Mouse (Mus musculus): ENCODE measurements around the gene Gipr.

The Gipr gene

GRCm38 (mm10) chr7:19149626-19150025 lies 16.3 kb downstream of the Gipr start, which contains the start of gene Snrpd2:
Gene Snrpd2 (plus strand): TSS chr7:19149722.
- peak within 1 kb of the TSS; percentile 99 for H3K4me3 ChIP-seq (replicated peaks; ENCODE audit: low read length)
- no peaks in the 10 kb centered on the region for H3K27me3 ChIP-seq (ENCODE audit: insufficient read depth, low read length)
- TF ChIP-seq CTCF (conservative IDR thresholded peaks at IDR 0.05; ENCODE audit: low read length) (no peak), POU5F1 (IDR thresholded peaks at IDR 0.05; ENCODE audit: borderline replicate concordance, low read length) (no peak), NANOG (IDR thresholded peaks at IDR 0.05; ENCODE audit: borderline replicate concordance, low read length) (no peak)
- H3K9me3 ChIP-seq (ENCODE audit: low read length) = no peaks in the 10 kb centered on the region
- peaks cover 42% of the 10 kb centered on the region for H3K4me1 ChIP-seq (replicated peaks; ENCODE audit: low read depth, low read length)
- peaks cover 63% of the 10 kb centered on the region for H3K36me3 ChIP-seq (ENCODE audit: insufficient read depth, low read length)

- TF ChIP-seq CTCF (conservative IDR thresholded peaks at IDR 0.05; ENCODE audit: low read length) = no peak
- no peak for TF ChIP-seq NANOG (IDR thresholded peaks at IDR 0.05; ENCODE audit: borderline replicate concordance, low read length)
- no peak for TF ChIP-seq POU5F1 (IDR thresholded peaks at IDR 0.05; ENCODE audit: borderline replicate concordance, low read length)
- H3K9me3 ChIP-seq (ENCODE audit: low read length) = no peaks in the 10 kb centered on the region
- no peaks in the 10 kb centered on the region for H3K27me3 ChIP-seq (ENCODE audit: insufficient read depth, low read length)
- H3K4me1 ChIP-seq (replicated peaks; ENCODE audit: low read depth, low read length) = peaks cover 40% of the 10 kb centered on the region
- peak within 1 kb of the TSS; percentile 99 for H3K4me3 ChIP-seq (replicated peaks; ENCODE audit: low read length)
- H3K36me3 ChIP-seq (ENCODE audit: insufficient read depth, low read length) = peaks cover 57% of the 10 kb centered on the region
Measured at GRCm38 (mm10) chr7:19148875-19149541, 16.9 kb downstream of the Gipr start, which contains the start of gene Qpctl. Gene Qpctl (minus strand): TSS chr7:19149291.

GRCm38 (mm10) chr7:19148180-19148874 lies 17.6 kb downstream of the Gipr start:
- H3K27me3 ChIP-seq (ENCODE audit: insufficient read depth, low read length) = no peaks in the 10 kb centered on the region
- H3K9me3 ChIP-seq (ENCODE audit: low read length) = no peaks in the 10 kb centered on the region
- peaks cover 40% of the 10 kb centered on the region for H3K4me1 ChIP-seq (replicated peaks; ENCODE audit: low read depth, low read length)
- peak overlapping the region; percentile 99 for H3K4me3 ChIP-seq (replicated peaks; ENCODE audit: low read length)
- H3K36me3 ChIP-seq (ENCODE audit: insufficient read depth, low read length) = peaks cover 50% of the 10 kb centered on the region
- no peak for TF ChIP-seq POU5F1 (IDR thresholded peaks at IDR 0.05; ENCODE audit: borderline replicate concordance, low read length)
- TF ChIP-seq CTCF (conservative IDR thresholded peaks at IDR 0.05; ENCODE audit: low read length) = no peak

- Histone ChIP-seq H3K9me3 (ENCODE audit: low read length) (no peaks in the 10 kb centered on the region), H3K36me3 (ENCODE audit: insufficient read depth, low read length) (peaks cover 49% of the 10 kb centered on the region), H3K4me1 (replicated peaks; ENCODE audit: low read depth, low read length) (peaks cover 40% of the 10 kb centered on the region), H3K4me3 (replicated peaks; ENCODE audit: low read length) (peak overlapping the region; percentile 99; the same call in 1 of the 2 replicates), H3K27me3 (ENCODE audit: insufficient read depth, low read length) (no peaks in the 10 kb centered on the region)
- TF ChIP-seq NANOG (IDR thresholded peaks at IDR 0.05; ENCODE audit: borderline replicate concordance, low read length) (no peak), POU5F1 (IDR thresholded peaks at IDR 0.05; ENCODE audit: borderline replicate concordance, low read length) (no peak), CTCF (conservative IDR thresholded peaks at IDR 0.05; ENCODE audit: low read length) (no peak)
Measured at GRCm38 (mm10) chr7:19147497-19148045, 18.4 kb downstream of the Gipr start.

- H3K9me3 ChIP-seq (ENCODE audit: low read length) = no peaks in the 10 kb centered on the region
- peaks cover 36% of the 10 kb centered on the region for H3K4me1 ChIP-seq (replicated peaks; ENCODE audit: low read depth, low read length)
- peaks cover 45% of the 10 kb centered on the region for H3K36me3 ChIP-seq (ENCODE audit: insufficient read depth, low read length)
- TF ChIP-seq NANOG (IDR thresholded peaks at IDR 0.05; ENCODE audit: borderline replicate concordance, low read length) (no peak), CTCF (conservative IDR thresholded peaks at IDR 0.05; ENCODE audit: low read length) (no peak), POU5F1 (IDR thresholded peaks at IDR 0.05; ENCODE audit: borderline replicate concordance, low read length) (no peak)
- no peak overlapping the region for H3K4me3 ChIP-seq (replicated peaks; ENCODE audit: low read length)
- no peaks in the 10 kb centered on the region for H3K27me3 ChIP-seq (ENCODE audit: insufficient read depth, low read length)
Measured at GRCm38 (mm10) chr7:19146793-19147192, 19.1 kb downstream of the Gipr start.

GRCm38 (mm10) chr7:19137380-19137779 lies 28.5 kb downstream of the Gipr start:
- peak overlapping the region; percentile 62; the same call in 1 of the 2 replicates for H3K4me3 ChIP-seq (replicated peaks; ENCODE audit: low read length)
- TF ChIP-seq CTCF (conservative IDR thresholded peaks at IDR 0.05; ENCODE audit: low read length) (peak; percentile 42; the same call in 1 of the 2 replicates), POU5F1 (IDR thresholded peaks at IDR 0.05; ENCODE audit: borderline replicate concordance, low read length) (no peak)
- H3K4me1 ChIP-seq (replicated peaks; ENCODE audit: low read depth, low read length) = peaks cover 60% of the 10 kb centered on the region
- H3K27me3 ChIP-seq (ENCODE audit: insufficient read depth, low read length) = no peaks in the 10 kb centered on the region
- H3K36me3 ChIP-seq (ENCODE audit: insufficient read depth, low read length) = peaks cover 62% of the 10 kb centered on the region
- H3K9me3 ChIP-seq (ENCODE audit: low read length) = no peaks in the 10 kb centered on the region

DNA sequence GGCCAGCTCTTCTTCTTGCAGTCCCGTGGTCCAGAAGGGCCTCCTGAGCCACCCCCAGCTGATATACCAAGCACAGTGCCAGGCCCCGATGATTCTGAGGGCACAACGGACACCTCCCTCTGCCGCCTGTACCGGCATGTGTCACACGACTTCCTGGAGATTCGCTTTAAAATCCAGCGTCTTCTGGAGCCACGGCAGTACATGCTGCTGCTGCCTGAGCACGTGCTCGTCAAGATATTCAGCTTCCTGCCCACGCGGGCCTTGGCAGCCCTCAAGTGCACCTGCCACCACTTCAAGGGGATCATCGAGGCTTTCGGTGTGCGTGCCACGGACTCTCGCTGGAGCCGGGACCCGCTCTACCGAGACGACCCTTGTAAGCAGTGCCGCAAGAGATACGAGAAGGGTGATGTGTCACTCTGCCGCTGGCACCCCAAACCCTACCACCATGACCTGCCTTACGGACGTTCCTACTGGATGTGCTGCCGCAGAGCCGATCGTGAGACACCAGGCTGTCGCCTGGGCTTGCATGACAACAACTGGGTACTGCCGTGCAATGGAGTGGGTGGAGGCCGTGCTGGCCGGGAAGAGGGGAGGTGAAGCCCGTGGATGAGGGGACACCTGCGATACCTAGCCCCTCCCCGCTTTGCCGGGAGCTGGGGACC lies 29.1 kb downstream of the Gipr start:
- Histone ChIP-seq H3K4me1 (replicated peaks; ENCODE audit: low read depth, low read length) (peaks cover 65% of the 10 kb centered on the region), H3K4me3 (replicated peaks; ENCODE audit: low read length) (peak overlapping the region; percentile 62), H3K27me3 (ENCODE audit: insufficient read depth, low read length) (no peaks in the 10 kb centered on the region), H3K9me3 (ENCODE audit: low read length) (no peaks in the 10 kb centered on the region), H3K36me3 (ENCODE audit: insufficient read depth, low read length) (peaks cover 59% of the 10 kb centered on the region)
- no peak for TF ChIP-seq CTCF (conservative IDR thresholded peaks at IDR 0.05; ENCODE audit: low read length)
- TF ChIP-seq NANOG (IDR thresholded peaks at IDR 0.05; ENCODE audit: borderline replicate concordance, low read length) = no peak
- TF ChIP-seq POU5F1 (IDR thresholded peaks at IDR 0.05; ENCODE audit: borderline replicate concordance, low read length) = no peak

DNA sequence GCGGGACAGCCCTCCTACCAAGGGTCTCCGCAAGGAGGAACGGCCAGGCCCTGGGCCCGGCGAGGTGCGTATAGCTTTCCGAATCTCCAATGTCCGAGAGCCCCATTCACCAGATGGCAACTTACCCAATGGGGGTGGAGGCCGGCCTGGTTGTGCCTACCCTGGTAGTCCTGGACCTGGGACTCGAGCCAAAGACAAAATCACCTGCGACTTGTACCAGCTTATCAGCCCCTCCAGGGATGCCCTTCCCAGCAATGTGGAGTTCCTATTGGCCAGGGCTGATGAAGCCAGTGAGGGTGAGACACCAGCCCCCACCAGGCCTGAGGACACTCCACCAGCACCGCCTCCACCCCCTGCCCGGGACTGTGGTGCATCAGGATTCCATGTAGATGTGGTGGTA lies 29.8 kb downstream of the Gipr start:
- Histone ChIP-seq H3K4me1 (replicated peaks; ENCODE audit: low read depth, low read length) (peaks cover 65% of the 10 kb centered on the region), H3K27me3 (ENCODE audit: insufficient read depth, low read length) (no peaks in the 10 kb centered on the region), H3K9me3 (ENCODE audit: low read length) (no peaks in the 10 kb centered on the region), H3K36me3 (ENCODE audit: insufficient read depth, low read length) (peaks cover 59% of the 10 kb centered on the region), H3K4me3 (replicated peaks; ENCODE audit: low read length) (peak overlapping the region; percentile 62)
- no peak for TF ChIP-seq POU5F1 (IDR thresholded peaks at IDR 0.05; ENCODE audit: borderline replicate concordance, low read length)
- peak; percentile 35 for TF ChIP-seq CTCF (conservative IDR thresholded peaks at IDR 0.05; ENCODE audit: low read length)
